Mouse (Mus musculus) heart, embryonic 16.5 days (tissue): ENCODE data around the gene Trim41. TPM values are rescaled to one million over a fixed set of nuclear protein-coding genes. Genes with fewer than 3 reads are reported as not detected.
"Not testable (repeated sequence)": the region's sequence is repeated elsewhere in the genome, so short reads cannot be mapped to it uniquely, and the experiment has no call there.

Experiments used
- ATAC-seq: fragments of 200-750 bp; cut with Nextera tagmentation; replicated peaks from 2 replicates; pipeline ENCODE4 v1.8.0; 2017; ENCODE audit warnings: moderate number of reproducible peaks; ENCODE audit not compliant: insufficient read depth, low FRiP score; ENCODE audit errors: extremely low read depth
- H3K27ac ChIP-seq: fragments of 300-500 bp; sonication (generic); 2 replicates; pipeline ENCODE4 v1.5.1; 2014; ENCODE audit warnings: mild to moderate bottlenecking, low read length, control low read depth, moderate library complexity
- H3K27me3 ChIP-seq: fragments of 300-500 bp; sonication (generic); 2 replicates; pipeline ENCODE4 v1.6.1; 2014; ENCODE audit warnings: low read length, mixed read lengths; ENCODE audit not compliant: control insufficient read depth, insufficient read depth
- H3K36me3 ChIP-seq: fragments of 300-500 bp; sonication (generic); 2 replicates; pipeline ENCODE4 v1.6.1; 2014; ENCODE audit not compliant: control insufficient read depth, insufficient read depth
- H3K4me1 ChIP-seq: fragments of 300-500 bp; sonication (generic); 2 replicates; pipeline ENCODE4 v1.6.1; 2014; ENCODE audit warnings: low read length, mixed read lengths; ENCODE audit not compliant: control insufficient read depth, insufficient read depth
- H3K4me2 ChIP-seq: fragments of 300-500 bp; sonication (generic); 2 replicates; pipeline ENCODE4 v1.6.1; 2014; ENCODE audit warnings: low read depth, mild to moderate bottlenecking, control low read depth, low read length
- H3K4me3 ChIP-seq: fragments of 300-500 bp; sonication (generic); 2 replicates; pipeline ENCODE4 v1.5.1; 2014; ENCODE audit warnings: mild to moderate bottlenecking, control low read depth, low read length
- H3K9ac ChIP-seq: fragments of 300-500 bp; sonication (generic); 2 replicates; pipeline ENCODE4 v1.6.1; 2014; ENCODE audit warnings: low read length, control low read depth
- H3K9me3 ChIP-seq: fragments of 300-500 bp; sonication (generic); replicated peaks from 2 replicates; pipeline ENCODE4 v1.6.1; 2016; ENCODE audit warnings: low read length; ENCODE audit not compliant: control insufficient read depth
- WGBS: fragments of 180-500 bp; shearing (Covaris S2); extraction: QIAGEN DNeasy Blood & Tissue Kit; methylation state at CpG from one replicate; pipeline ENCODE4 v1.1.7; 2014; 5-methylcytosine and 5-hydroxymethylcytosine counted together
- polyA plus RNA-seq: library from polyadenylated mRNA; unstranded; fragments of >200 nt; fragmentation: Nextera tagmentation; extraction: Ambion mirVana; gene quantifications from 2 replicates; pipeline ENCODE4 v1.2.1, GENCODE M21; 2015

Gene Trim41
- polyA plus RNA-seq, 1 experiment from 2014 or later, result 4.2 TPM

DNA sequence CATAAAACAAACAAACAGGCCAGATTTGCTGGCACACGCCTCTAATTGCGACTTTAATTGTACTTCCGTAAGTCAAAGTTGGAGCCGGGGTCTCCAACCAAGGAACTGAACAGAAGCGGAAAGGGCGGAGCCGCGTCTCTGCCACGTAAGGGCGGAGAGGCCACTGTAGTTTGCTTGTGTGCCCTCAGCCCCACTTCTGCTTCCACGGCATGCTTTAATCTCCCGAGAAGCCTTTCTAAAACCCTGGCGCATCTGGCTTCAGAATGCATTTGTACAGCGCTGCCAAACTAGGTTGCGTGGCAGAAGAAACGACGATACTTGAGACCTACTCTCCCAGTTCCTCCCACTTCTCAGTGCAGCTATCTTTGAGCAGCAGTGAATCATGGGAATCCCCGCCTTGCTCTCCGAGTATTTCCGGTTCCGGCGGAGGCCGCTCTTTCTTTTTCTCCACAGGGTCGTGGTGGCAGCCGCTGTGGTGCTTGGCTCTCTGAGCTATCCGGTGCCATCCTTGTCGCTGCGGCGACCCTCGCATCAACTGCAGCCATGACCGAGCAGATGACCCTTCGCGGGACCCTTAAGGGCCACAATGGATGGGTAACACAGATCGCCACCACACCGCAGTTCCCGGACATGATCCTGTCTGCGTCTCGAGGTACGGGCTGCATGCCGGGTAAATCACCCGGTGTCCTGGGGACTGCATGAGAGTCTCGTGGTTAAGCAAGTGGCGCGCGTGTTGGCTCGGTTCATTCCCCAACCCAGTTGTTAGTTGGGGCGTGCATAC is 17.0 kb downstream of the Trim41 start, which contains the start of gene Rack1:
TSS of gene Rack1 (plus strand) at position 412 of the 781 bp plus-strand sequence.
- peak within 1 kb of the TSS; percentile 90 for H3K9ac ChIP-seq
- H3K9me3 ChIP-seq, result no peaks in the 10 kb centered on the region
- WGBS, result under 1% methylated on average over 47 of the region's 47 CpGs
- H3K27me3 ChIP-seq, result no peaks in the 10 kb centered on the region
- peak within 1 kb of the TSS; percentile 99 for H3K27ac ChIP-seq
- H3K36me3 ChIP-seq, result peaks cover 32% of the 10 kb centered on the region
- H3K4me1 ChIP-seq, result peaks cover 17% of the 10 kb centered on the region
- peak; percentile 89 for ATAC-seq
- peak within 1 kb of the TSS; percentile 84 for H3K4me3 ChIP-seq
- H3K4me2 ChIP-seq, result peak within 1 kb of the TSS; percentile 69

DNA sequence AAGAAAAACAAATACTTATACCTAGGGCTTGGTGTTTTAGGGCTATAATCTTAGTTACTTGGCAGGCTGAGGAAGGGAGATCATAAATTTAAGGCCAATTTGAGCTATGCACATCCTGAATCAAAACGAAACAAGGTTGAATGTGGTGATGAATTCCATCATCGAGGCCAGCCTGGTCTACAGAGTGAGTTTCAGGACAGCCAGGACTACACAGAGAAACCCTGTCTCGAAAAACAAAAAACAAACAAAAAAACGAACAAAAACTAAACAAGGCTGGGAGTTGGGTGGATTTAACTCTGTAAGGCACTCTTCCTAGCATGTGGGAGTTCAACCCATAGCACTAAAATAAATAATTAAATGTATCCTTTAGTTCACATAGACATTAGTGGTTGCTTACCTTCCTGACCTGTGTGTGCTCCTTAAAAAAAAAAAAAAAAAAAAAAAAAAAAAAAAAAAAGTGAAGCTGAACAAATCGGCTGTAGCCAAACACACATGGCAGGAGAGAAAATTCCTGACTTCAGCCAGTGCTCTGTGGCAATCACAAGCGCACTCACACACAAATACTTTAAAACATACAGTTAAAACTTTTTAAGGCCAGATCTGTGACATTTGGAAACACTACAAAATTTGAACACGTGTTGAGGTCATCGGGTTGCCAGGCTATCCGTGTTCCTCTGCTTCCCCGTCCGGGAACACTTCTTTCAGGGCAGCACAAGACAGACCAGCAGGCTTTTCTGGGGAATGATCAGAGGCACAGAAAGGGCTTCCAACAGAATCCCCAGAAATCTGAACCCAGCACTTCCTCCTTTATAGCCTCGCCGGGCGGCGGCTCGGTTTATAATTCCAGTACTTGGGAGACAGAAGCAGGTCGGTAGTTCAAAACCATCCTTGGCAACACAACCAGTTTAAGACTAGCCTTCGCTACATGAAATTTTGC is 17.9 kb downstream of the Trim41 start:
- no peaks in the 10 kb centered on the region for H3K9me3 ChIP-seq
- ATAC-seq, result no peak
- H3K36me3 ChIP-seq, result peaks cover 24% of the 10 kb centered on the region
- WGBS, result 9% methylated on average over 18 of the region's 18 CpGs
- H3K4me1 ChIP-seq, result peaks cover 17% of the 10 kb centered on the region
- peak overlapping the region; percentile 90 for H3K9ac ChIP-seq
- H3K27me3 ChIP-seq, result no peaks in the 10 kb centered on the region
- peak overlapping the region; percentile 69 for H3K4me2 ChIP-seq
- H3K4me3 ChIP-seq, result peak overlapping the region; percentile 84
- peak overlapping the region; percentile 99 for H3K27ac ChIP-seq

DNA sequence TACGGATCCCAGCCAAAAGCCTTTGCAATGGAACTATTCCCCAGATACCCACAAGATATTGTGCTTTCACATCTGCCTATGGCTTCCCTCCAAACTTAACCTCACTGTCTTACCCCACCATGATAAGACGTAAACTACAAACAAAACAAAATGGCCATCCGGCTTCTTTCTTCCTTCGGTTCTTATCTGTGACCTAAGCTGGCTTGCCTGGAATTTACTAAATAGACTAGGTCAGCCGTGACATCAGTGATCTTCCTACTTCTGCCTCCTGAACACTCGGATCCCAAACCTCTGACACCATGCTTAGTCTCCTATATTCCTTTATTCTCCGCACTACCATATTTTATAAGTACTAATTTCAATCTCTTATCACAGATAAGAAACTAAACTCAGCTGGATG is 18.8 kb downstream of the Trim41 start:
- Histone ChIP-seq H3K4me1 (peaks cover 17% of the 10 kb centered on the region), H3K4me2 (peak overlapping the region; percentile 69), H3K9ac (no peak overlapping the region; the same call in 1 of the 2 replicates), H3K4me3 (no peak overlapping the region), H3K9me3 (no peaks in the 10 kb centered on the region), H3K36me3 (peaks cover 15% of the 10 kb centered on the region), H3K27ac (no peak overlapping the region), H3K27me3 (no peaks in the 10 kb centered on the region)
- 63% methylated on average over 7 of the region's 7 CpGs for WGBS
- no peak for ATAC-seq

DNA sequence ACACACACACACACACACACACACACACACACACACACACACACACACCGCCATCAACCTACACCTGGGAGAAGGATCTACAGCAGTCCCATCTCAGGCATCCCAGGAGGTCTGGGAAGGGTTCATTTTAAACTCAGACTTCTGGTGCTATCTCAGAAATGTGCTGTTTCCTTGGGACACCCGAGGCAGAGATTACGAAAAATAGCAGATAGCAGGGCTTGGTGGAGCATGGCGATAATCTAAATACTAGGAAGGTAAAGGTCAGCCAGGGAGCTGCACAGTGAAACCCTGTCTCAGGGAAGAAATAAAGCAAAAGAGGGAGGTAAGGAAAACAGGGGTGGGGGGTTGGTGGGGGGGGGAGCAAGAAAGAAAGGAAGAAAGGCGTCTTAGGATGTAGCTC is 19.9 kb downstream of the Trim41 start:
- H3K9ac ChIP-seq, result no peak overlapping the region
- peaks cover 7% of the 10 kb centered on the region for H3K36me3 ChIP-seq
- no peaks in the 10 kb centered on the region for H3K27me3 ChIP-seq
- no peak for ATAC-seq
- H3K4me2 ChIP-seq, result no peak overlapping the region
- 58% methylated on average over 5 of the region's 5 CpGs for WGBS
- no peaks in the 10 kb centered on the region for H3K9me3 ChIP-seq
- no peak overlapping the region for H3K27ac ChIP-seq
- H3K4me3 ChIP-seq, result no peak overlapping the region
- peaks cover 16% of the 10 kb centered on the region for H3K4me1 ChIP-seq

DNA sequence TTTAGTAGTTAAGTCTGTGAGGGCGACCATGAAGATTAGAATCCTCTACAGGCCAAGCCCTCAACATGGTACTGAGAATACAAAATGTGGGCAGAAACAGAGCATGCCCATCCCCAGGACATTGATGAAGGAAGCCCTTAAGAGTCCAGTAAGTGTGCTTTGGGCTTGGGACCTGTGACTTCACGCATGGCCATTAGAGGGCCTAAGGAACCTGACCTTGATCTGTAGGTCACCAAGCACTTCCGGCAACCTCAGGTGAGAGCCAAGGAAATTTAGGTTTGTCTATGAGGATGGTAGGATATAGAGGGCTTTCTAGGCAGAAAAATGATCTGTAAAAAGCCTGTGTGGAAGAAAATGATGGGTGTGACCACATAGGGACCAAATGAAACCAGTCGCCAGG is 20.9 kb downstream of the Trim41 start:
- H3K4me3 ChIP-seq, result no peak overlapping the region
- no peak overlapping the region for H3K27ac ChIP-seq
- no peak overlapping the region for H3K9ac ChIP-seq
- H3K9me3 ChIP-seq, result no peaks in the 10 kb centered on the region
- H3K4me1 ChIP-seq, result peaks cover 6% of the 10 kb centered on the region
- H3K27me3 ChIP-seq, result no peaks in the 10 kb centered on the region
- ATAC-seq, result no peak
- 74% methylated on average over 4 of the region's 4 CpGs for WGBS
- no peak overlapping the region for H3K4me2 ChIP-seq
- no peaks in the 10 kb centered on the region for H3K36me3 ChIP-seq

DNA sequence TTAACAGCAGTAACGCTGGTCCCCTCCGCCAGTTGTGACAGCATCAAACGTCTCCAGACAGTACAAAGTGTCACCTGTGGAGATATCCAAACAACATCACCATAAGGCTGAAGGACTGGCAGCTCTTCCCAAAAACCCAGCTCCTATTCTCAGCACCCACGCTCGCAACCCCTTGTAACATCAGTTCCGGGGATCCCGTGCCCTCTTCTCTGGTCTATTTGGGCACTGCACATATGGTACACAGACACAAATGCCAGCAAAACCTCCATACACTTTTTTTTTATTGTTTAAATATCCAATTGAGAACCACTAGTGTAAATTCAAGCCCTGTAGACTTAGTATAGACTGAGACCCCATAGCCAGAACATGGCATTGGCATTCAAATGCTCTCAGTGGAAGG is 21.9 kb downstream of the Trim41 start:
- Histone ChIP-seq H3K36me3 (no peaks in the 10 kb centered on the region), H3K9ac (no peak overlapping the region), H3K27me3 (no peaks in the 10 kb centered on the region), H3K4me1 (peaks cover 8% of the 10 kb centered on the region), H3K27ac (no peak overlapping the region), H3K9me3 (no peaks in the 10 kb centered on the region), H3K4me2 (no peak overlapping the region), H3K4me3 (no peak overlapping the region)
- WGBS, result 91% methylated on average over 7 of the region's 7 CpGs
- ATAC-seq, result no peak

DNA sequence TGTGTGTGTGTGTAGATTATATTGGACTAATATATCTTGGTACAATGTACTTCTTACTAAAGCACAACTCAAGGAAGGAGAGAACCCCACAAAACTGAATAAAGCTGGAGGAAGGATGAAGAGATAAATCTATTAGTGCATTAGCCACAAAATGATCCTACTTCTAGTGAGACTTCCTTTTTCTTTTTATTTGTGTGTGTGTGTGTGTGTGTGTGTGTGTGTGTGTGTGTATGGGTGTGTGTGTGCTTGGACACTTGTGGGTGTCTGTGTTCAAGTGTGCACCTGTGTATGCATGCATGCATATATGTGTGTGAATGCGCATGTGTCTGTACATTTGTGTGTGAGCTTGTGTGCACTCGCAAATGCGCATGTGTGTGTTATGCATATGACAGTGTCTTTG is 24.0 kb downstream of the Trim41 start:
- 98% methylated on average over 3 of the region's 3 CpGs for WGBS
- H3K9ac ChIP-seq, result no peak overlapping the region
- H3K4me1 ChIP-seq, result peaks cover 6% of the 10 kb centered on the region; the same call in 1 of the 2 replicates
- H3K9me3 ChIP-seq, result no peaks in the 10 kb centered on the region
- no peak overlapping the region for H3K27ac ChIP-seq
- ATAC-seq, result no peak
- no peaks in the 10 kb centered on the region for H3K36me3 ChIP-seq
- no peaks in the 10 kb centered on the region for H3K27me3 ChIP-seq
- H3K4me2 ChIP-seq, result no peak overlapping the region
- H3K4me3 ChIP-seq, result no peak overlapping the region

DNA sequence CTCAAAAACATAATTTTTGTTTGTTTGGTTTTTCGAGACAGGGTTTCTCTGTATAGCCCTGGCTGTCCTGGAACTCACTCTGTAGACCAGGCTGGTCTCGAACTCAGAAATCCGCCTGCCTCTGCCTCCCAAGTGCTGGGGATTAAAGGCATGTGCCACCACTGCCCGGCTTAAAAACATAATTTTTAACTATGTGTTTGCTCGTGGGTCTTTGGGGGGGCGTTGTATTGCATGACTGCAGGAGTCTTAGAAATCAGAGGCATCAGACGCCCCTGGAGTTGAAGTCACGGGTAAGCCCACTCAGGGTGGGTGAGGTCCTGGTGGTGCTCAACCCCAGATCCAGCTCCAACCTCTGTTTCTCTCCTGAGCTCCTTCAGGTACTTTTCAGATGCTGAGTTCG is 25.3 kb downstream of the Trim41 start:
- not testable (repeated sequence) for ATAC-seq, H3K27ac ChIP-seq, H3K4me3 ChIP-seq, H3K27me3 ChIP-seq, H3K4me2 ChIP-seq, H3K36me3 ChIP-seq, H3K9me3 ChIP-seq, H3K9ac ChIP-seq
- H3K4me1 ChIP-seq, result peaks cover 11% of the 10 kb centered on the region; the same call in 1 of the 2 replicates
- 85% methylated on average over 9 of the region's 9 CpGs for WGBS

DNA sequence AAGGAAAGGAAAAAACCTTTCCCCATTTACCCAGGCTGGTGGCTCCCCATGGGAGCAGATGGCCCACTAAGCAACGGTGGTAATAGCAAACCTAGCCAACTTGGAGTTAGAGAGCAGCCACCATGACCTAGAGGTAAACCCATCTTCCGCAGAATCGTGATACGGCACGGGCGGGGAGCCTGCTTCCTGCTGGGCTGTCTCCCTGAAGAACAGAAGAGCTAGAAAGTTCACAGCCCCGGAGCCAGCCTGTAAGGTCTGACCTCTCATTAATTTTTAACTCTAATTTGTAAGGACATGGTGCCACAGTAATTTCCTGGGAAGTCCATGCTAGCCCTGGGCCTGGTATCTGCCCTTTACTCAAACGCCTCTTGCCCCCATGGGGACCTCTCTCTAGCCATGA is 26.2 kb downstream of the Trim41 start:
- H3K36me3 ChIP-seq, result no peaks in the 10 kb centered on the region
- no peak overlapping the region for H3K27ac ChIP-seq
- no peaks in the 10 kb centered on the region for H3K9me3 ChIP-seq
- H3K4me1 ChIP-seq, result peaks cover 11% of the 10 kb centered on the region; the same call in 1 of the 2 replicates
- ATAC-seq, result no peak
- H3K9ac ChIP-seq, result no peak overlapping the region; the same call in 1 of the 2 replicates
- H3K27me3 ChIP-seq, result no peaks in the 10 kb centered on the region
- H3K4me3 ChIP-seq, result no peak overlapping the region
- WGBS, result 45% methylated on average over 8 of the region's 8 CpGs
- peak overlapping the region; percentile 67; the same call in 1 of the 2 replicates for H3K4me2 ChIP-seq
